Mouse (Mus musculus): Measurements from ENCODE around the gene Smo. TPM values are rescaled to one million over a fixed set of nuclear protein-coding genes. Genes with fewer than 3 reads are reported as not detected.

The Smo gene
- polyA plus RNA-seq, 1 experiment from 2014 or later: 9.2 TPM

GRCm38 (mm10) chr6:29766874-29767273 is 31.6 kb downstream of the Smo start:
- no peak overlapping the region for H3K9ac ChIP-seq (replicated peaks; ENCODE audit: low read depth, low read length)
- ATAC-seq (ENCODE audit: low read depth): no peak
- peaks cover 6% of the 10 kb centered on the region; the same call in 1 of the 2 replicates for H3K4me1 ChIP-seq (ENCODE audit: control insufficient read depth, insufficient read depth, low read length)
- no peak overlapping the region for H3K27ac ChIP-seq (ENCODE audit: low read depth, low read length)
- no peak overlapping the region for H3K4me2 ChIP-seq (ENCODE audit: low read depth, low read length)
- 95% methylated on average over 2 of the region's 2 CpGs for WGBS
- no peak overlapping the region for H3K4me3 ChIP-seq (ENCODE audit: low read depth, low read length)
- H3K36me3 ChIP-seq (ENCODE audit: control insufficient read depth, insufficient read depth, low read length): no peaks in the 10 kb centered on the region
- no peaks in the 10 kb centered on the region for H3K27me3 ChIP-seq (ENCODE audit: control insufficient read depth, insufficient read depth, low read length)
- H3K9me3 ChIP-seq (ENCODE audit: control insufficient read depth, low read length): no peaks in the 10 kb centered on the region

- ATAC-seq (ENCODE audit: low read depth): peak; percentile 99
- peak within 1 kb of the TSS; percentile 86 for H3K4me3 ChIP-seq (ENCODE audit: low read depth, low read length)
- no peaks in the 10 kb centered on the region for H3K36me3 ChIP-seq (ENCODE audit: control insufficient read depth, insufficient read depth, low read length)
- under 1% methylated on average over 49 of the region's 61 CpGs for WGBS
- H3K9ac ChIP-seq (replicated peaks; ENCODE audit: low read depth, low read length): peak within 1 kb of the TSS; percentile 84
- H3K27ac ChIP-seq (ENCODE audit: low read depth, low read length): peak within 1 kb of the TSS; percentile 92
- peaks cover 6% of the 10 kb centered on the region; the same call in 1 of the 2 replicates for H3K4me1 ChIP-seq (ENCODE audit: control insufficient read depth, insufficient read depth, low read length)
- H3K4me2 ChIP-seq (ENCODE audit: low read depth, low read length): peak within 1 kb of the TSS; percentile 46
- H3K27me3 ChIP-seq (ENCODE audit: control insufficient read depth, insufficient read depth, low read length): no peaks in the 10 kb centered on the region
- no peaks in the 10 kb centered on the region for H3K9me3 ChIP-seq (ENCODE audit: control insufficient read depth, low read length)
Observed at GRCm38 (mm10) chr6:29767813-29768660, 32.7 kb downstream of the Smo start, which contains the start of gene Ahcyl2. TSS of gene Ahcyl2 (plus strand) at chr6:29768011.

GRCm38 (mm10) chr6:29768791-29769441 is 33.6 kb downstream of the Smo start:
- WGBS: 0% methylated on average over 49 of the region's 50 CpGs
- no peaks in the 10 kb centered on the region for H3K9me3 ChIP-seq (ENCODE audit: control insufficient read depth, low read length)
- no peak; the same call in 1 of the 2 replicates for ATAC-seq (ENCODE audit: low read depth)

GRCm38 (mm10) chr6:29770672-29771321 is 35.5 kb downstream of the Smo start:
- no peak for ATAC-seq (ENCODE audit: low read depth)
- Histone ChIP-seq H3K9me3 (ENCODE audit: control insufficient read depth, low read length) (no peaks in the 10 kb centered on the region), H3K27me3 (ENCODE audit: control insufficient read depth, insufficient read depth, low read length) (no peaks in the 10 kb centered on the region), H3K4me2 (ENCODE audit: low read depth, low read length) (no peak overlapping the region), H3K36me3 (ENCODE audit: control insufficient read depth, insufficient read depth, low read length) (no peaks in the 10 kb centered on the region), H3K4me3 (ENCODE audit: low read depth, low read length) (no peak overlapping the region), H3K27ac (ENCODE audit: low read depth, low read length) (no peak overlapping the region), H3K9ac (replicated peaks; ENCODE audit: low read depth, low read length) (no peak overlapping the region), H3K4me1 (ENCODE audit: control insufficient read depth, insufficient read depth, low read length) (peaks cover 6% of the 10 kb centered on the region; the same call in 1 of the 2 replicates)
- 72% methylated on average over 2 of the region's 2 CpGs for WGBS

More at GRCm38 (mm10) chr6:29768791-29769441, 33.6 kb downstream of the Smo start:
- peak overlapping the region; percentile 92 for H3K27ac ChIP-seq (ENCODE audit: low read depth, low read length)
- no peaks in the 10 kb centered on the region for H3K36me3 ChIP-seq (ENCODE audit: control insufficient read depth, insufficient read depth, low read length)
- peak overlapping the region; percentile 46 for H3K4me2 ChIP-seq (ENCODE audit: low read depth, low read length)
- no peaks in the 10 kb centered on the region for H3K27me3 ChIP-seq (ENCODE audit: control insufficient read depth, insufficient read depth, low read length)
- peak overlapping the region; percentile 86 for H3K4me3 ChIP-seq (ENCODE audit: low read depth, low read length)
- H3K9ac ChIP-seq (replicated peaks; ENCODE audit: low read depth, low read length): peak overlapping the region; percentile 84
- peaks cover 6% of the 10 kb centered on the region; the same call in 1 of the 2 replicates for H3K4me1 ChIP-seq (ENCODE audit: control insufficient read depth, insufficient read depth, low read length)

- H3K4me2 ChIP-seq (ENCODE audit: low read depth, low read length): no peak overlapping the region
Observed at GRCm38 (mm10) chr6:29772236-29772635, 36.9 kb downstream of the Smo start.

GRCm38 (mm10) chr6:29774161-29774560 is 38.9 kb downstream of the Smo start:
- WGBS: 87% methylated on average over 1 of the region's 1 CpGs
- ATAC-seq (ENCODE audit: low read depth): no peak
- H3K9ac ChIP-seq (replicated peaks; ENCODE audit: low read depth, low read length): no peak overlapping the region
- H3K4me1 ChIP-seq (ENCODE audit: control insufficient read depth, insufficient read depth, low read length): peaks cover 6% of the 10 kb centered on the region; the same call in 1 of the 2 replicates
- no peaks in the 10 kb centered on the region for H3K36me3 ChIP-seq (ENCODE audit: control insufficient read depth, insufficient read depth, low read length)
- H3K4me3 ChIP-seq (ENCODE audit: low read depth, low read length): no peak overlapping the region
- no peaks in the 10 kb centered on the region for H3K9me3 ChIP-seq (ENCODE audit: control insufficient read depth, low read length)
- no peaks in the 10 kb centered on the region for H3K27me3 ChIP-seq (ENCODE audit: control insufficient read depth, insufficient read depth, low read length)
- no peak overlapping the region for H3K27ac ChIP-seq (ENCODE audit: low read depth, low read length)
- H3K4me2 ChIP-seq (ENCODE audit: low read depth, low read length): no peak overlapping the region

More at GRCm38 (mm10) chr6:29772236-29772635, 36.9 kb downstream of the Smo start:
- WGBS: 95% methylated on average over 3 of the region's 3 CpGs
- Histone ChIP-seq H3K36me3 (ENCODE audit: control insufficient read depth, insufficient read depth, low read length) (no peaks in the 10 kb centered on the region), H3K27ac (ENCODE audit: low read depth, low read length) (no peak overlapping the region), H3K9me3 (ENCODE audit: control insufficient read depth, low read length) (no peaks in the 10 kb centered on the region), H3K27me3 (ENCODE audit: control insufficient read depth, insufficient read depth, low read length) (no peaks in the 10 kb centered on the region), H3K4me3 (ENCODE audit: low read depth, low read length) (no peak overlapping the region), H3K9ac (replicated peaks; ENCODE audit: low read depth, low read length) (no peak overlapping the region), H3K4me1 (ENCODE audit: control insufficient read depth, insufficient read depth, low read length) (peaks cover 6% of the 10 kb centered on the region; the same call in 1 of the 2 replicates)
- no peak for ATAC-seq (ENCODE audit: low read depth)

- H3K4me2 ChIP-seq (ENCODE audit: low read depth, low read length): no peak overlapping the region
- H3K4me1 ChIP-seq (ENCODE audit: control insufficient read depth, insufficient read depth, low read length): no peaks in the 10 kb centered on the region
- H3K9me3 ChIP-seq (ENCODE audit: control insufficient read depth, low read length): no peaks in the 10 kb centered on the region
- H3K27ac ChIP-seq (ENCODE audit: low read depth, low read length): no peak overlapping the region
- no peaks in the 10 kb centered on the region for H3K27me3 ChIP-seq (ENCODE audit: control insufficient read depth, insufficient read depth, low read length)
- no peak for ATAC-seq (ENCODE audit: low read depth)
- H3K36me3 ChIP-seq (ENCODE audit: control insufficient read depth, insufficient read depth, low read length): no peaks in the 10 kb centered on the region
- no peak overlapping the region for H3K9ac ChIP-seq (replicated peaks; ENCODE audit: low read depth, low read length)
- 94% methylated on average over 1 of the region's 1 CpGs for WGBS
- no peak overlapping the region for H3K4me3 ChIP-seq (ENCODE audit: low read depth, low read length)
Observed at GRCm38 (mm10) chr6:29775609-29776008, 40.3 kb downstream of the Smo start.

GRCm38 (mm10) chr6:29776542-29777237 is 41.4 kb downstream of the Smo start:
- H3K36me3 ChIP-seq (ENCODE audit: control insufficient read depth, insufficient read depth, low read length): no peaks in the 10 kb centered on the region
- H3K27me3 ChIP-seq (ENCODE audit: control insufficient read depth, insufficient read depth, low read length): no peaks in the 10 kb centered on the region
- WGBS: 92% methylated on average over 4 of the region's 4 CpGs
- H3K9me3 ChIP-seq (ENCODE audit: control insufficient read depth, low read length): no peaks in the 10 kb centered on the region
- no peak overlapping the region for H3K4me2 ChIP-seq (ENCODE audit: low read depth, low read length)
- H3K27ac ChIP-seq (ENCODE audit: low read depth, low read length): no peak overlapping the region
- ATAC-seq (ENCODE audit: low read depth): no peak
- no peaks in the 10 kb centered on the region for H3K4me1 ChIP-seq (ENCODE audit: control insufficient read depth, insufficient read depth, low read length)
- H3K4me3 ChIP-seq (ENCODE audit: low read depth, low read length): no peak overlapping the region
- no peak overlapping the region for H3K9ac ChIP-seq (replicated peaks; ENCODE audit: low read depth, low read length)

Measured in neural tube, embryonic 14.5 days (tissue).